Mouse (Mus musculus) liver, adult 2 months (tissue): Measurements from ENCODE around the gene Nt5dc1.

Experiments used
- CTCF ChIP-seq: fragments of 200-500 bp; IDR thresholded peaks from 2 replicates; pipeline ENCODE4 v1.5.1; 2011; ENCODE audit warnings: low read depth, low read length, control low read depth
- POLR2A ChIP-seq: fragments of 200-500 bp; IDR thresholded peaks from 2 replicates; pipeline ENCODE4 v1.6.1; 2011; ENCODE audit warnings: low read length, control low read depth; ENCODE audit not compliant: insufficient read depth; ENCODE audit errors: extremely low read depth

GRCm38 (mm10) chr10:34312536-34312935, 105.8 kb downstream of the Nt5dc1 start:
- TF ChIP-seq POLR2A, result no peak
- no peak for TF ChIP-seq CTCF
